Mouse (Mus musculus) frontal cortex, postnatal 10 days (tissue): ENCODE measurements around the gene Hibadh.
"Not testable (repeated sequence)": the region's sequence is repeated elsewhere in the genome, so short reads cannot be mapped to it uniquely, and the experiment has no call there.

ENCODE experiments used
- DNase-seq, 2 experiments: peaks; one replicate each; pipeline ENCODE4 v3.0.0; 2022; ENCODE audit warnings: low spot score in 2 of 2, mixed read lengths in 1 of 2

Hibadh gene

DNA sequence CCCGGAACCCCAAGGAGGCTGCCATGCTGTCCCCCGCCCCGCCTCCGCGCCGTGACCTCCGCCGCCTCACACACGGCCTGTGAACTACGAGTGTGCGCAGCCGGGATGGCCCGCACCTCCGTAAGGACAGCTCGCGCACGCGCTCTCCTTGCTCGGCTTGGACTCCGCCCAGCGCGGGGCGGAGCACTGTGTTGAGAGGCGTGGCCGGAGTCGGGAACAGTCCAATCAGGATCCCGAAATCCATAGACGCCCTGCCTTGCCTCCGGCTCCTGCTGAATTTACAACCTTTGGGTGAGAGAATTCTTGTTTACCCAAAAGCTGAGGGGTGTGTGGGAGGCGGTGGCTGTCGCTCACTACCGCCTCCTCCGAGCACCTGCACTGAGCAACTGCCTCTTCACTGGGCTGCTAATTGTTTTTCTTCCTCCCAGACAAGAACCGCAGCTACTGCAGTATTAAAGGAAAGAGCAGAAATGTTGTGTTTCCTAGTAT lies at the start of gene Hibadh:
Gene Hibadh (minus strand): TSS at position 166 of the 489 bp plus-strand sequence.
- DNase-seq = peak; percentile 92 to 96

DNA sequence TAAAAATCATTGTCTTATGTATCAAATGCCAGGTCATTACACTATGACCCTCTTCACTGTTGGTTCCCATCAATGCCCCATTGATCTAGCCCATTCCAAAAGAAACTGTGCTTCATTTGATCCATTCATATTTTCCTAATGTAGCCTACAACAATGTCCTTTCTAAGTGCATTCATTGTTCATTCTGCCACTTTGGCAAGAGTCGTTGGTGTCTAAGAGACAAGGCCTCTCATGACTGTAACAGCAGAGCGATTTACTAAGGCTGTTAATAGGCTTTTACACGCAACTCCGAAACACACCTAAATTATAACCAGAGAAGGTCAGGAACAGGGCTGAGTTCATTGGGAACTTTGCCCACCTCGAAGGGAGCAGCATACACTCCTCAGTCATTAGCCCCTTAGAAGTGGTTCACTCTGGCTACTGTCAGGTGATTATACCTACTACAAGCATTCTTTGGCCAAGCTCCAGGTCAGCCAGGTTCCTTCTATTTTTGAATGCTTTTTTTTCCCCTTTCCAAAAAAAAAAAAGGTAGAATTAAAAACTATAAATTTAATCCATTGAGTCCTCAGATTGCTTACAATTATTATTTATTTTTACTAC lies 46.8 kb upstream of the Hibadh start:
- DNase-seq = no peak

DNA sequence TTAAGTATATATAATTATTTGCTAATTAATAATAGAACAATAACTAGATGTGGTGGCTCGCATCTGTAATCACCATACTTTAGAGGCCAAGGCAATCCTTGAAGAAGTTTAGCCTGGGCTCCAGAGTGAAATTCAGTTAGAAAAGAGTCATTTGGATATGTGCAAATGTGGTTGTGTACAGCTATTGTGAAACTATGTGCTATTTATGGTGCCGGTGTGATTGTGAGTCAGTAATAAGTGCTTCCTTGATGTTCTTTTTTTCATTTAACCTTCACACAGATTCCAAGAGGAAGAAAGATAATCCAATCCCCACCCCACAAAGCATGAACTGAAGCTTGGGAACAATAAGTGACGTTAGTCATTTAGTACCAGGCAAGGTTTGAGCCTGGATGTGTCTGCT lies 42.4 kb upstream of the Hibadh start:
- DNase-seq = no peak

DNA sequence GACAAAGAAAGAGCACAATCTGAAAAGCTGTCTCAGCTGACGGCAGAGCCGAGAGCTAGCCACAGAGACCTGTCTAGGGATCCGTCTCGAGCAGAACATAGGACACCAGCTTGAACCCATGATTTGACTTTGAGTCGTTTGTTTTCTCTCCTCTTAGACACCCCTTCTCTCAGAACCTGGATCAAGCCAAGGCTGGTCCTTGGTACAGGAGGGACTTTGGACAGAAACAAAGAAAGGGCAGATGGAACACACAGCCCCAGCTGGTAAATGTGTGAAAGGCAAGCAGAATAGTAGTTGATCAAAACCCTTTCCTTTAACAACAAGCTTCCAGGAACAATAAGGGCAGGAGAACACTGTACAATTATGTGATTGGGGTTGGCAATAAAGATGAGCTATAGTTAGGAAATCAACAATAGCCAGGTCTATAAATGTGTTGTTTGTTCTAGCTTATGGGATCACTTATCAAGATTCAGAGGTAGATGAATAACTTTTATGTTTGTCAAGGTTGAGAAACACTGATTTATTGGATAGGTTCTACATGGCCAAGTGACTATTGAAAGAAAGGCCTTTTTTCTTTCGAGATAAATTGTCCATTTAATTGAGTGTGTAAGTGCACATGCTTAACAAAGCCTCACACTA lies 41.8 kb upstream of the Hibadh start:
- no peak for DNase-seq

DNA sequence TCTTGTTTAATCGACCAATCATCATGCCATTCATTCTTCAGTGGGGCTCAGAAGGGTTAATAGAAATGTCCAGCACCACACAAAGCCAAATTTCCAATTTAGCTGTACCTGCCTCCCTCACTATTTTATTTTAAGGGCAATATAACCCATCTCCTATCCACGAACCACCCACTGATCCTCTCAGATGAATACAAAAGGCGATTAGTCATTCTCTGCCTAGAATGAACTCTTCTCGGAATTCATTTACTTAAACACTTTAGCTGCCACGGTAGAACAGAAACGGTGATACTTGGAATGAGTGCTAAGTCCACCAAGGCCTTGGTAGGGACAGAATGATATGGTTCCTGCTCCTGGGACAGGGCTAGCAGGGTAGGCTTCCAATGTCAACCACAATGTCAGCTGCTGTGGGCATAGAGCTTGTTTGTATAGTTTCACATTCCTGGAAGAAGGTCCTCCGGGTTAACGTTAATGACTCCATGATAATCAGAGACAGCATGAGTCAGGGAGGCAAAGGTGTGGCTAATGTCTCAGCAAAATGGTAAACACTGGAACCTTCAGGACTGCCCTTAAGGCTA lies 40.4 kb upstream of the Hibadh start:
- no peak for DNase-seq

DNA sequence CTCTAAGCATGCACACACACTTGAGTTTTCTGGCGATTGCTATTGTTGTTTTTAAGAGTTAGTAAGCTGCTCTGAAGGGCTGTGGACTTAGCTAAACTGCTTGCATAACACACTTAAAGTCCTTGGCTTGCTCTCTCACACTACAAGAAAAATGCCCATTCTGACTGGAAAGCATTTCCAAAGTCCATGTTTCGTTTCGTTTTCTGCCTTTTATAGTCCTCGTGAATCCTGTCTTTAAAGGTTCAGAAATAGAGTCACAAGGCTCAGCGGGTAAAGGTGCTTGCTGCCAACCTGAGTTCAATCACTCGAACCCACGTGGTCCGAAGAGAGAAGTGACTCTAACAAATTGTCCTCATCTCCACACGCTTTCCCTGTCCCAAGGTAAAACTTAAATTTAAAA lies 39.4 kb upstream of the Hibadh start:
- DNase-seq = no peak

DNA sequence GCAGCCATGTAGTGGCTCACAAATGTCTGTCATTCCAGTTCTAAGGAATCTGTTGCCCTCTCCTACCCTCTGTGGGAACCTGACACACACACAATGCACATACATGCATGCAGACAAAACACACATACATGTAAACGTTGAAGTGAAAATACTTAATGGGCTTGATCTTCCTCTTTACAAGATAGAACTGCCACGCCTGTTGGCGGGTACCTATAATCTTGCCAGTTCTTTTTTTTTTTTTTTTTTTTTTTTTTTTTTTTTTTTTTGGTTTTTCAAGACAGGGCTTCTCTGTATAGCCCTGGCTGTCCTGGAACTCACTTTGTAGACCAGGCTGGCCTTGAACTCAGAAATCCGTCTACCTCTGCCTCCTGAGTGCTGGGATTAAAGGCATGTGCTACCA lies 37.3 kb upstream of the Hibadh start:
- not testable (repeated sequence) for DNase-seq

DNA sequence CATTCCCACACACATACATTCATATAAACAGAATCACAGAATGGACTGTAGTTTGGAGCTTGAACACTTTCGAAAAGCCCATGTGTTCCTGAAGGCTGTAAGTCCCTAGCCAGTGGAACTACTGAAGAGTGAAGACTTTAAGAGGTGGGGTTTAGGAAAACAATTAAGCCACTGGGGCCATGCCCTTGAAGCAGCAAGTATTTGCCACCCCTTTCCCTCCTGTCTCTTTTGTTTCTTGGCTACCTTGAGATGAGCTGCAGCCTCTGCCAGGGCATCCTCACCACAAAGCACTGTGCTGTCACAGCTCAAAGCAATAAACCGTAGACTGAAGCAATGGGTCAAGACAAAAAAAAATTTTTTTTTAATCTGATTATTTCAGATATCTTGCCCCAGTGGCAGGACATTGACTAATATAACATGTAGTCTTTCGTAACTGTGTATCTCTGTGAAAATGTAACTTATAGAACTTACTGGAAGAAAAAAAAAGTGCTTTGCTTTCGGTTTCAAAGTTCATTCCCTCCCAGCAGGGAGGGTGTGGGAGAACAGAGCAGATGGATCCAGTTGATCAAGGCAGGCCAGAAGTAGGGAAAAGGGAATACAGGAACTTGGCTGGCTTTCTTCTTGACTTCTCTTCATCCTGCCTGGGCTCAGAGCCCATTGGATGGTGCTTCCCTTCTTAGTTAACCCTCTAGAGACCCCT lies 35.2 kb upstream of the Hibadh start:
- DNase-seq = no peak

DNA sequence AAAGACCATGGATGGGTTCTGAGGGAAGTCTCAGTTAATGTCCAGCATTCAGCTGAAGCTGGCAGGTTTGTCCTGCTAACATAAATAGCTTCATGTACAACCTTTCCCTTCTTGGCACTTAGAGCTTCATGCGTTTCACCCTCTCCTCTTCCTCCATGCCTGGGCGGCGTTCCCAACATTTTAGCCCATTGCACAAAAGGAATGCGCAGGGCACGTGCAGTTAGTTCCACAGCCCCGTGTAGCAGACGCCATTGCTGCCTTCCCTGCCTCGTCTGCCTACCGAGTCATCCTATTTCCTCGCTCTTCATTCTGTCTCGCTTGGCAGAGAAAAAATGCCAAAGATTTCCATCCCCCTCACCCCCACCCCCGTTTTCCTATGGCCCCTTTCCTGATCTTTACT lies 34.4 kb upstream of the Hibadh start:
- no peak for DNase-seq

DNA sequence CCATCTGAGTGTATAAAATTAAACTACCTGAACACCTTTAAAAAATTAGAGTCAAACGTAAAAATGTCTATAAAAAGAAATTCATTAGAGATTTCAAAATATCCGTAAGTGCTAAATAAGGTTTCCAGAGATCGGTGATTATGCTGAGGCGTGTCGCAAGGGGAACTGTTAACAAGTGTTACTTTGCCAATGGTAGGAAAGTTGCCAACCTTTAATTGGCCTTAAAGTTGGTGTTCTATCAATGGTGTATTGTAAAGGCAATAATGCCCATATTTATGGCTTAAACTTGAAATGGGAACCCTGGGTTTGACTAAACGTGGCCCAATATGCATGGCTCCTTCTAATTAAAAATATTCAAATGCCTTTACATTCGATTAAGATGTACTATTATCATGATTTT lies 33.5 kb upstream of the Hibadh start:
- DNase-seq = no peak

DNA sequence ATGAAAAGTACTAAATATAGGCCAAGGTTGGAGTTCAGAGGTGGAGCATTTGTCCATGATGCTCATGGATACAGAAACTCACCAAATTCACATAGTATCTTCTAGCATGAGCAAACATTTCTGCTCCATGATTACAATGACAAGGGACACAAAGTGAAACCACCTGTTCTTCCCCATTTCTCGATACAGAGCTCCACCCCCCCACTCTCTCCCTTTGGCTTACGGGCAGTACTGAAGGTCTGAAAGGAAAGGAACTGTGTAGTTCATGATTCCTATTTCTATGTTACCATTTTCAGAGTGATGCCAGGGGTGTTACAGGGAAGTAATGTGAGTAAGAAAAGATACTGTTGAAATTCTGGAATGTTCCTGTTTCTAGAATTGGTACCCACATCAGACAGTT lies 32.4 kb upstream of the Hibadh start:
- no peak for DNase-seq

DNA sequence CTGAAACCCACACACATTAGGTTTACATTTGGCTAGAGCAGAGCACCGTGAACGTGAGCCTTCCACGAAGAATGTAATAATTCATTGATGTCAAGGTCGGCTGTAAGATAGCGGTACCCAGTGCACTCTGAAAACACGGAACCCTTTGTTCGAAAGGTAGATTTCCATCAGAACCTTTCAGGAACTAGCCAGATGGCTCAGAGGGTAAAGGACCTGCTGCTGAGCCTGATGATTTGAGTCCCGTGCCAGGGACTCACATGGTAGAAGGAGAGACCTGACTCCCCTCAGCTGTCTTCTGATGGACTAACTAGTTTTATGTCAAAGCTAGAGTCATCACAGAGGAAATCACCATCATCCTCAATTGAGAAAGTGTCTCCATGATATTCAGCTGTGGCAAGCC lies 31.6 kb upstream of the Hibadh start:
- no peak for DNase-seq

DNA sequence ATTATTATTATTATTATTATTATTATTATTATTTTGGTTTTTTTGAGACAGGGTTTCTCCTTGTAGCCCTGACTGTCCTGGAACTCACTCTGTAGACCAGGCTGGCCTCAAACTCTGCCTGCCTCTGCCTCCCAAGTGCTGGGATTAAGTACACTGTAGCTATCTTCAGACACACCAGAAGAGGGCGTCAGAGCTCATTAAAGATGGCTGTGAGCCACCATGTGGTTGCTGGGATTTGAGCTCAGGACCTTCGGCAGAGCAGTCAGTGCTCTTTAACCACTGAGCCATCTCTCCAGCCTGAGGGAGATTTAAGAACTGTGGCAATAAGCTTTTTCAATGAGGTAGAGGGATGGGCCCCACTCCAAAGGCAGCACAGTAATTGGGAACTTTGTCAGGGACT lies 29.7 kb upstream of the Hibadh start:
- DNase-seq = not testable (repeated sequence)

DNA sequence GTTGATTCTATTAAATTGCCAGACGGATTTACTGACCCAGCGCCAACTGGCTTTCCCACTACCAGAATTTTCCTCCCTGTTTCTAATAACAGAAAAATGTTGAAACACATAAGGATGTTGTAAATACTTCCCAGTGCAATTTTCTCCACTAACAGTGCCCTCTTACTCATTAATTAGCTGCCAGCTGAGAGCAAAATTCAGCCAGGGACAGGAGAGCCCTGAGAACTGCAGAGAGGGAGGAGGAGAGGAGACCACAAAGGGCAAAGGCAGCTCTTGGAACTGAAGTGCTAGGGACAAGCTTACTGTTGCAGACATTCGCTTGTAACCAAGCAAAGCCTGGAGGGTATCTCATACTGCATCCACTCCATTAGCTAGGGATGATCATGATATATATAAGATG lies 27.5 kb upstream of the Hibadh start:
- no peak for DNase-seq

DNA sequence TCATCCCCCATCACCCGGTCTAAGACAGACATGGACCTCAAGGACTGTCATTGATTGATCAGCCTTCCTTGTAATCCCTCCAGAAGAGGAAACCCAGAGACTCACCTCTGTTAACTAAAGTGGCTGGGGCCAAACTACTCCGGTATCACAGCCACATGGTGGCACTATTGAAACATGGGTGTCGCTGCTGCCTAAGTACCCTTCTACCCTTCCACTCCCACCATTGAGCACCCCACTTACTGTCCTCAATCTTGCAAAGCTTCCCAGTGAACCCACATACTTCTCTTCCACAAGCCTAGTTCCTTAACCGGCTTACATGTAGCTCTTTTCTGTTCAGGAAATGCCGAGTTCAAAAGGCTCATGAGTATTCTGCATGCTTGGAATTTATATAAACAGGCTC lies 22.8 kb upstream of the Hibadh start:
- DNase-seq = no peak

DNA sequence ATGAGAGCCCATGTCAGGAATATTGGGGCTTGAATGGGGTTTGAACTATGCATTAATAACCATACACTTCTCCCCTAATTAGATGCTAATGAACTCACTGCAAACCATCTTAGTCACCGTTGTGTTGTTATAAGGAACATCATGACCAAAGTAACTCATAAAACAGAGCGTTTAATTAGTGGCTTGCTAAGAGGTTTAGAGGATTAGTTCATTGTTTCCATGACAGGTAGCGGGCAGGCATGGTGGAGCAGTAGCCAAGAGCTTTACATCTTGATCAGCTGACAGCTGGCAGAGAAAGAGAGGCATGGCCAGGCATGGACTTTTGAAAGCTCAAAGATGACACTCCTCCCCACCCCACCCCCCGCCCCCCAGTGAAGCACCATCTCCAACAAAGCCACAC lies 15.1 kb upstream of the Hibadh start:
- no peak for DNase-seq

DNA sequence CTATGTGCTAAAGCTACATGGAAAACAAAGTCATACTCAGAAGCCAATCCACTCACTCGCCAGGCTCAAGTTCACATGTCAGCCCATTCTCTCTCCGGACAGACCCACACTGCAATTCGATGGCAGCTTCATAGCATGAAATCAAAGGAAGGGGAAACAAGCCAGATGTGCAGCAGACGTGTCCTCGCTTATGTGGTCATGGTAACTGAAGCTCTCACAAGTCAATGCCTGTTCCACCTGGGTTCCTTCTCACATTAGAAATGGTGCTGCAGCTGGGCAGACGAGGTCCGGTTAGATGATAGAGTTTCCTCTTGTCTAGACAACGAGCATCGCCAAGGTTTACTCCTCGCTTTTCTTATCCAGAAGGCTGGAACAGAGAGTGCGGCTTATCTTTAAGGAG lies 8.6 kb upstream of the Hibadh start:
- DNase-seq = no peak

DNA sequence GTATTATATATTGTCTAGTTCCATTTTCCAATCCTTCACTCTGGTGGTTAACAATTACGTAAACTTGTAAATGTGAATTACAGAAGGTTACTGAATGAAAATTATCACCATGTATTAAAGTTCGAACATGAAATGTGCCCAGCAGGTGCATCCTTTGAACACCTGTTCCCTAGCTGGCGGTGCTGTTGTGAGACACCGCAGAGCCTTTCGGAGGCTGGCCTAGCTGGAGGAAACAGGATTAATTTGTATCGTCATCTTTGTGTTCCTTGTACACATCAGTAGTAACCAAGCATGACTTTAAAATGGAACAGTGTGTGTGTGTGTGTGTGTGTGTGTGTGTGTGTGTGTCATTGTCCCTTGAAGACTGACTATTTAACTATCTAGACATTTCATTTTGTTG lies 7.8 kb upstream of the Hibadh start:
- DNase-seq = no peak

DNA sequence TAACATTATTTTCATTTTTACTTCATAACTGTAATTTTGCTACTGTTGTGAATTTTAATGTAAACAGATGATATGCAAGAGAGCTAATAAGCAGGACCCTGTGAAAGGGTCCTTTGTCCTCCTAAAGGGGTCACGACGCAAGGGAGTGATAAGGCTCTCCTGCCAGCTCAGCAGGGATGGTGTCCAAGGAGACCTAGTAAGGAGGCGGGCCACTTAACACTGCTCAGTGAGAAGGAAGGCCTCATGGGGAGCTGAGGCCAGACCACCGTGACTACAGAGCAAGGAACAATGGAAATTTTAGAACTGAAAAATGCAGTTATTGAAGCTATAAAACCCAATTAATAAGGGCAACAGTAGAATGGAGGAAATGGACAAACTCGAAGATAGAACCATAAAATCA lies 5.7 kb upstream of the Hibadh start:
- DNase-seq = no peak

DNA sequence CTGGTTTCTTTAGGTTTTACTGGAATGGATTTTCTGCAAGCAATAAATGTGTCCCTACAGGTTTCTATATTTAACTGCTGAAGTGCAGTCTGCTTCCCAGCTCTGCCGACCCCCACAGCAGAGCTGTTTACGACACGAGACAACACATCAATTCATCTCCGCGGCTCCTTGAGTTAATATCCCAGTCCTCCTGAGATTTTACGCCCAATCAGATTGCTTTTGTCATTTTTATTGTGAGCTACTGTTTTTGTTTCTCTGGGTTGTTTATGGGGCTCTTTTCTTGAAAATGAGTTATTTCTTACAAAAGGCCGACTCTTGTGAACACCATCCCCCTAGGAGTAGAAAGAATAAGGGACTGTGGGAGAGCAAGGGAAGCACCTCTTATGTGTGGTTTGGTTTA lies 2.0 kb upstream of the Hibadh start:
- DNase-seq = no peak

DNA sequence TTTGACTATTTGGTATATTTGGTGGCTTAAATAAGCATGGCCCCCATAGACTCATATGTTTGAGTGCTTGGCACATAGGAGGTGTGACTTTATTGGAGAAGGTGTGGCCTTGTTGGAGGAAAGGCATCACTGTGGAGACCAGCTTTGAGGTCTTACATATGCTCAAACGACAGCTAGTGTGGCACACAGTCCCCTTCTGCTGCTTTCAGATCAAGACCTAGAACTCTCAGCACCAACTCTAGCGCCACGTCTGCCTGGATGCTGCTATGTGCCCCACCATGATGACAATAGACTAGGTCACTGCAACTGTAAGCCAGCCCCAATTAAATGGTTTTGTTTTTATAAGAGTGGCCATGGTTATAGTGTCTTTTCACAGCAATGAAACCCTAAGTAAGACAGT lies 887 bp upstream of the Hibadh start:
- no peak for DNase-seq

DNA sequence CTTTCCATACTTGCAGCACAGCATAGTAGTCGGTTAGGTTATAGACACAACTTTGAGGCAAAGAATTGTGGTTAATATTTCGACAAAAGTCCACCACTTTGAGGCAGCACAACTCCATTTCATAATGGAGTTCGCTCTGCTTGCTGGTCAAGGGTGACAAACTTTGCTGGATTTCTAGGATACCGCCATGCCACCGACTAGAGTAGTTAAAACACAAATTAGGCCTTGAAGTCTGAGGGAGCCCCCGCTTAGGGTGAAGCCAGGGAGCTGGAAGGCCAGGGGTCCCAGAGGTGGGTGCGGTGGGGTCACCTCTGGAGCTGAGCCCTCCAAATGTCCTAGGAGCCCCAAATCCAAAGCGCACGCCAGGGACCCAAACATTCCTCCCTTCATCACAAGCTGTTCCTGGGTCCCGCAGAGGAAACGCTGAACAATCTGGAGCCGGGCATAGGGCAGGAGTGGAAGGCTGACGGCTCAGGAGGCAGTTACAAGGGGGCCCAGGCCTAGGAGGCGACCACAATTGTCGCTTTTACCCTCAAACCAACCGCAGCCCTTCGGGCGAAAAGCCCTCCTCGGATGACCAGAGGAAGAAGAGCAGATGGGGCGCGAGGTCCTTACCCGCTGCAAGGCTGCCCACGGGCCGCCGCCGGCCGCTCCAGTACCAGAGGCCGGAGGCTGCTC lies 504 bp downstream of the Hibadh start:
- DNase-seq = peak in 1 of 2 experiments; percentile 11
